Mouse (Mus musculus) spleen, adult 2 months (tissue): Measurements from ENCODE around the gene Psmd12. TPM values are rescaled to one million over a fixed set of nuclear protein-coding genes. Genes with fewer than 3 reads are reported as not detected.
A peak's percentile ranks its signal among the peaks of the same experiment; 100 is the strongest.
"Not testable (repeated sequence)": the region's sequence is repeated elsewhere in the genome, so short reads cannot be mapped to it uniquely, and the experiment has no call there.

Experiments
- DNase-seq, 2 experiments: peaks; one replicate each; pipeline versions ENCODE4 v3.0.0 to v3.0.0-alpha.2; 2012 to 2021; ENCODE audit warnings: low spot score in 2 of 2, low read depth in 1 of 2
- H3K27ac ChIP-seq: fragments of 200-500 bp; 2 replicates; pipeline ENCODE4 v1.5.1; 2012; ENCODE audit warnings: low read length, inconsistent platforms; ENCODE audit not compliant: insufficient read depth
- H3K27me3 ChIP-seq: fragments of 200-500 bp; 2 replicates; pipeline ENCODE4 v1.6.1; 2012; ENCODE audit warnings: mild to moderate bottlenecking, moderate library complexity, low read length, inconsistent platforms; ENCODE audit not compliant: control insufficient read depth, insufficient read depth
- H3K36me3 ChIP-seq: fragments of 200-500 bp; 2 replicates; pipeline ENCODE4 v1.6.1; 2012; ENCODE audit warnings: mild to moderate bottlenecking, low read length, inconsistent platforms; ENCODE audit not compliant: control insufficient read depth, insufficient read depth
- H3K4me1 ChIP-seq: fragments of 200-500 bp; 2 replicates; pipeline ENCODE4 v1.6.1; 2011; ENCODE audit warnings: inconsistent platforms; ENCODE audit not compliant: control insufficient read depth, insufficient read depth, insufficient read length
- H3K4me3 ChIP-seq: fragments of 200-500 bp; 2 replicates; pipeline ENCODE4 v1.5.1; 2011; ENCODE audit warnings: mild to moderate bottlenecking, inconsistent platforms; ENCODE audit not compliant: insufficient read depth, insufficient read length; ENCODE audit errors: extremely low read depth
- CTCF ChIP-seq: fragments of 200-500 bp; IDR thresholded peaks from 2 replicates; pipeline ENCODE4 v1.5.1; 2011; ENCODE audit warnings: mild to moderate bottlenecking, inconsistent platforms; ENCODE audit not compliant: insufficient read depth, insufficient read length, insufficient replicate concordance; ENCODE audit errors: extremely low read depth
- POLR2A ChIP-seq: fragments of 200-500 bp; IDR thresholded peaks from 2 replicates; pipeline ENCODE4 v1.6.1; 2011; ENCODE audit warnings: low read depth, low read length, inconsistent platforms
- WGBS: fragments of 180-500 bp; shearing (Covaris S2); methylation state at CpG from one replicate; pipeline ENCODE4 v1.1.7; 2018; 5-methylcytosine and 5-hydroxymethylcytosine counted together
- polyA plus RNA-seq: library from polyadenylated mRNA; depleted of rRNA; stranded (reverse); fragments of >200 nt; gene quantifications from 2 replicates; pipeline ENCODE4 v1.2.3, GENCODE M21; 2012

The Psmd12 gene
- polyA plus RNA-seq, 1 experiment, result 5.1 TPM

- H3K4me1 ChIP-seq, result no peaks in the 10 kb centered on the region
- no peak for TF ChIP-seq CTCF
- no peak for TF ChIP-seq POLR2A
- 54% methylated on average over 1 of the region's 1 CpGs for WGBS
- H3K4me3 ChIP-seq, result no peak overlapping the region
- H3K36me3 ChIP-seq, result no peaks in the 10 kb centered on the region
- no peak overlapping the region for H3K27ac ChIP-seq
- H3K27me3 ChIP-seq, result 0 out of 2 replicates have a peak, but pooled peaks cover 2% of the 10 kb centered on the region
- peak in 1 of 2 experiments; percentile 7 for DNase-seq
Observed at GRCm38 (mm10) chr11:107506260-107506659, 27.0 kb downstream of the Psmd12 start.

- TF ChIP-seq CTCF, result no peak
- TF ChIP-seq POLR2A, result no peak
- Histone ChIP-seq H3K36me3 (no peaks in the 10 kb centered on the region), H3K4me3 (no peak overlapping the region), H3K27me3 (0 out of 2 replicates have a peak, but pooled peaks cover 3% of the 10 kb centered on the region), H3K27ac (no peak overlapping the region), H3K4me1 (no peaks in the 10 kb centered on the region)
- no peak for DNase-seq
- 43% methylated on average over 11 of the region's 11 CpGs for WGBS
Observed at GRCm38 (mm10) chr11:107509631-107510338, 30.5 kb downstream of the Psmd12 start.

DNA sequence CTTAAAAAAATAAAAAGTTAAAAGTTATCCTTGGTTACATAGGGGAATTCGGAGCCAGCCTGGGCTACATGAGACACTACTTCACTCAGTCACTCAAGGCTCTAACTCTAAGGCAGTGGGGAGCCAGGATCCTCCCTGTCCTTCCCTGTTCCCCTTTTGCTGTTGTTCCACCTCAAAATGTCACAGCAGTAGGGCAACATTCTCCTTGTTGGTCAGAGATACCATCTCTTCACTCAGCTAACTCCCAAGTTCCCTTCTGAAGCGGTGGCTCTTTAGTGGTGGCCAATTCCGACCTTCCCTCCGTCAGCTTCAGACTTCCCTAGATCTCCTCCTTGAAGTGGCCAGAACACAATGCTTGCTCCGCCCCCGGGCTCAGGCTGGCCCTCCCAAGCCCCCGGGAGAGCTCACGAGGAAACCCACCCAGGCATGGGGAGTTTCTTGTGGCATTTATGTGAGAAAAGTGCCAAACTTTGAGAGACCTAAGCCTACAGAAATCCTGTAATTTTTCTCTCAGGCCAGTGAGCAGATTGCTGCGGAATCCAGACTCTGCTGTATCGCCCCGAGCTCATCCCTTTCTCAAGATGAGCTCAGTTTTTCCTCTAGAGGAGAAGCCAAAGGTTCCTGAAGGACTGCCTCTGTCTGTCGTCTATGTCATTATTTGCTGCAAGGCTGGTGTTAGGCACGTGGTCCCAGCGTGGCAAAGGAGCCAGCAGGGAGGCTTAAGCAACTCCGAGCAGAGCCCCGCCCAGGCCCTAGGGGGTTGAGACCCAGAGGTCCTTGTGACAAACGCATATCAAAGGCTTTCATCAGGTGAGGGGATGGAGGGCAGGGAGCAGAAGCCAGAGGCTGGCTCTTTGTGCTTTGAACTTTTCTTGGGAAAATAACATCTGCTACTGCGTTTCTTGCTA lies 31.3 kb downstream of the Psmd12 start:
- DNase-seq, result no peak
- Histone ChIP-seq H3K4me3 (no peak overlapping the region), H3K4me1 (no peaks in the 10 kb centered on the region), H3K27ac (no peak overlapping the region), H3K27me3 (0 out of 2 replicates have a peak, but pooled peaks cover 3% of the 10 kb centered on the region), H3K36me3 (no peaks in the 10 kb centered on the region)
- 17% methylated on average over 18 of the region's 18 CpGs for WGBS
- TF ChIP-seq POLR2A (no peak), CTCF (no peak)

GRCm38 (mm10) chr11:107511954-107512353 lies 32.7 kb downstream of the Psmd12 start:
- 35% methylated on average over 5 of the region's 5 CpGs for WGBS
- H3K36me3 ChIP-seq, result not testable (repeated sequence)

GRCm38 (mm10) chr11:107513047-107513446 lies 33.8 kb downstream of the Psmd12 start:
- WGBS, result 81% methylated on average over 10 of the region's 10 CpGs
- no peaks in the 10 kb centered on the region for H3K4me1 ChIP-seq
- H3K27ac ChIP-seq, result no peak overlapping the region
- H3K27me3 ChIP-seq, result 0 out of 2 replicates have a peak, but pooled peaks cover 3% of the 10 kb centered on the region
- DNase-seq, result no peak
- TF ChIP-seq CTCF (no peak), POLR2A (no peak)
- H3K36me3 ChIP-seq, result no peaks in the 10 kb centered on the region
- H3K4me3 ChIP-seq, result no peak overlapping the region

More at GRCm38 (mm10) chr11:107511954-107512353, 32.7 kb downstream of the Psmd12 start:
- peak; percentile 44 to 58 for DNase-seq
- H3K4me3 ChIP-seq, H3K27me3 ChIP-seq, H3K4me1 ChIP-seq, H3K27ac ChIP-seq: not testable (repeated sequence)
- peak; percentile 76; the same call in 1 of the 2 replicates for TF ChIP-seq CTCF

- Histone ChIP-seq H3K27ac (no peak overlapping the region), H3K36me3 (no peaks in the 10 kb centered on the region), H3K4me1 (no peaks in the 10 kb centered on the region), H3K27me3 (no peaks in the 10 kb centered on the region), H3K4me3 (no peak overlapping the region)
- DNase-seq, result no peak
- 89% methylated on average over 2 of the region's 2 CpGs for WGBS
- TF ChIP-seq POLR2A (no peak), CTCF (no peak)
Observed at GRCm38 (mm10) chr11:107516387-107516786, 37.1 kb downstream of the Psmd12 start.
